ENCODE assay signal across 8 mouse cellular contexts in genomic region chr1:180848114-180848510, GRCm38 (mm10). TPM values are rescaled to one million over a fixed set of nuclear protein-coding genes. Genes with fewer than 3 reads are reported as not detected.
A peak's percentile ranks its signal among the peaks of the same experiment; 100 is the strongest.
DNase-seq lines count a peak whose midpoint lies in the region; ATAC-seq lines count a peak whose summit lies in the region.

No protein-coding gene starts in this region.

- H3K4me2 ChIP-seq in hindbrain, embryonic 12.5 days (replicated peaks): peak overlapping the region; percentile 54

- H3K27me3 ChIP-seq in hindbrain, embryonic 12.5 days: no peaks in the 10 kb centered on the region

- peaks cover 35% of the 10 kb centered on the region for H3K4me1 ChIP-seq in hindbrain, embryonic 12.5 days

- H3K9me3 ChIP-seq in hindbrain, embryonic 12.5 days (replicated peaks): no peaks in the 10 kb centered on the region

- WGBS in hindbrain, embryonic 12.5 days: 2% methylated on average over 9 of the region's 9 CpGs

- H3K9ac ChIP-seq in hindbrain, embryonic 12.5 days: peak overlapping the region; percentile 53

- H3K4me3 ChIP-seq in hindbrain, embryonic 12.5 days: peak overlapping the region; percentile 30

- no peaks in the 10 kb centered on the region; the same call in 1 of the 2 replicates for H3K36me3 ChIP-seq in hindbrain, embryonic 12.5 days

- DNase-seq in T-cell, adult 2 months (ENCODE audit: low spot score): peak; percentile 80
- peak; percentile 72 to 78 for DNase-seq in cerebellum, postnatal 14 days
- DNase-seq in frontal cortex, postnatal 14 days (ENCODE audit: low spot score in 2 of 2): peak; percentile 56 to 60
- DNase-seq in layer of hippocampus, postnatal 14 days (ENCODE audit: low spot score in 2 of 2): peak; percentile 56 to 69
- peak; percentile 91 for DNase-seq in lung, postnatal 10 days
- DNase-seq in ovary, postnatal 36 days (ENCODE audit: low spot score): peak; percentile 62
- peak; percentile 70 for DNase-seq in thymus, postnatal 14 days

- peak overlapping the region; percentile 99 for H3K27ac ChIP-seq in hindbrain, embryonic 12.5 days

- ATAC-seq in hindbrain, embryonic 12.5 days (ENCODE audit: low FRiP score): peak; percentile 33

RNA-seq across cellular contexts. Expression of gene Sde2, which starts 2.8 kb away (rescaled TPM):
- polyA plus RNA-seq in hindbrain, embryonic 12.5 days (2016; fragmentation: Nextera tagmentation; extraction: Ambion mirVana): 35.6 and 39.7 TPM in 2 replicates
- 10 to 100 TPM; 21.2 to 22.8 TPM for total RNA-seq in layer of hippocampus, postnatal 14 days (2021)

RNA-seq across cellular contexts. Expression of gene H3f3a, which starts 34.4 kb away (rescaled TPM):
- polyA plus RNA-seq in hindbrain, embryonic 12.5 days (2016; fragmentation: Nextera tagmentation; extraction: Ambion mirVana): 3,274 and 3,635 TPM in 2 replicates
- total RNA-seq in layer of hippocampus, postnatal 14 days (2021): 100 to 1,000 TPM; 418 to 459 TPM

RNA-seq across cellular contexts. Expression of gene Lefty2, which starts 44.8 kb away (rescaled TPM):
- polyA plus RNA-seq in hindbrain, embryonic 12.5 days (2016; fragmentation: Nextera tagmentation; extraction: Ambion mirVana): 0.08 TPM in 1 of 2 replicates, not detected in the other
- total RNA-seq in layer of hippocampus, postnatal 14 days (2021): 1 to 10 TPM; 5.1 to 5.2 TPM

RNA-seq across cellular contexts. Expression of gene Pycr2, which starts 56.0 kb away (rescaled TPM):
- polyA plus RNA-seq in hindbrain, embryonic 12.5 days (2016; fragmentation: Nextera tagmentation; extraction: Ambion mirVana): 80.3 and 91.6 TPM in 2 replicates
- 10 to 100 TPM; 41.5 to 43.4 TPM for total RNA-seq in layer of hippocampus, postnatal 14 days (2021)

Comparison
In these comparisons a context has a peak if more than half of its experiments do, and no peak if none do; other contexts are left out.
1. Peak in every context shown above with its lines: DNase-seq, ATAC-seq, H3K4me3 ChIP-seq and H3K27ac ChIP-seq.